Mouse (Mus musculus) hindbrain, postnatal 0 days (tissue): ENCODE data around the gene Cmip. TPM values are rescaled to one million over a fixed set of nuclear protein-coding genes. Genes with fewer than 3 reads are reported as not detected.
A peak's percentile ranks its signal among the peaks of the same experiment; 100 is the strongest.

Experiments
- ATAC-seq: fragments of 200-750 bp; cut with Nextera tagmentation; 2 replicates; pipeline ENCODE4 v1.8.0; 2017; ENCODE audit warnings: mild to moderate bottlenecking, moderate TSS enrichment, moderate library complexity
- DNase-seq: peaks from one replicate; pipeline ENCODE4 v3.0.0-alpha.2; 2015; ENCODE audit warnings: low spot score
- H3K27ac ChIP-seq: fragments of 300-500 bp; sonication (generic); 2 replicates; pipeline ENCODE4 v1.5.1; 2014; ENCODE audit warnings: mild to moderate bottlenecking
- H3K27me3 ChIP-seq: fragments of 300-500 bp; sonication (generic); 2 replicates; pipeline ENCODE4 v1.6.1; 2014; ENCODE audit warnings: low read length, mixed read lengths; ENCODE audit not compliant: insufficient read depth
- H3K36me3 ChIP-seq: fragments of 300-500 bp; sonication (generic); 2 replicates; pipeline ENCODE4 v1.6.1; 2014; ENCODE audit warnings: low read length, mixed read lengths; ENCODE audit not compliant: insufficient read depth
- H3K4me1 ChIP-seq: fragments of 300-500 bp; sonication (generic); 2 replicates; pipeline ENCODE4 v1.6.1; 2014; ENCODE audit warnings: antibody characterized with exemption, low read length, mixed read lengths; ENCODE audit not compliant: insufficient read depth
- H3K4me2 ChIP-seq: fragments of 300-500 bp; sonication (generic); 2 replicates; pipeline ENCODE4 v1.6.1; 2014; ENCODE audit warnings: low read depth, mild to moderate bottlenecking, low read length, moderate library complexity, mixed read lengths
- H3K4me3 ChIP-seq: fragments of 300-500 bp; sonication (generic); 2 replicates; pipeline ENCODE4 v1.5.1; 2014; ENCODE audit warnings: low read length
- H3K9ac ChIP-seq: fragments of 300-500 bp; sonication (generic); replicated peaks from 2 replicates; pipeline ENCODE4 v1.6.1; 2014; ENCODE audit warnings: mild to moderate bottlenecking, low read length, moderate library complexity, mixed read lengths
- H3K9me3 ChIP-seq: fragments of 300-500 bp; sonication (generic); 2 replicates; pipeline ENCODE4 v1.6.1; 2016; ENCODE audit warnings: low read length, mixed read lengths
- CTCF ChIP-seq: IDR thresholded peaks from 2 replicates; pipeline ENCODE4 v1.5.1; 2016; ENCODE audit warnings: antibody characterized with exemption, control low read depth, low read depth
- WGBS: fragments of 180-500 bp; shearing (Covaris S2); extraction: QIAGEN DNeasy Blood & Tissue Kit; methylation state at CpG from one replicate; pipeline ENCODE4 v1.1.7; 2014; 5-methylcytosine and 5-hydroxymethylcytosine counted together
- polyA plus RNA-seq: library from polyadenylated mRNA; unstranded; fragments of >200 nt; fragmentation: Nextera tagmentation; extraction: Ambion mirVana; gene quantifications from 2 replicates; pipeline ENCODE4 v1.2.1, GENCODE M21; 2015
- total RNA-seq: library from RNA; depleted of rRNA; stranded (reverse); fragments of >200 nt; gene quantifications from 2 replicates; pipeline ENCODE4 v1.2.3, GENCODE M21; 2014

Cmip gene
- total and polyA plus RNA-seq, 2 experiments from 2014 or later = 163 to 230 TPM

DNA sequence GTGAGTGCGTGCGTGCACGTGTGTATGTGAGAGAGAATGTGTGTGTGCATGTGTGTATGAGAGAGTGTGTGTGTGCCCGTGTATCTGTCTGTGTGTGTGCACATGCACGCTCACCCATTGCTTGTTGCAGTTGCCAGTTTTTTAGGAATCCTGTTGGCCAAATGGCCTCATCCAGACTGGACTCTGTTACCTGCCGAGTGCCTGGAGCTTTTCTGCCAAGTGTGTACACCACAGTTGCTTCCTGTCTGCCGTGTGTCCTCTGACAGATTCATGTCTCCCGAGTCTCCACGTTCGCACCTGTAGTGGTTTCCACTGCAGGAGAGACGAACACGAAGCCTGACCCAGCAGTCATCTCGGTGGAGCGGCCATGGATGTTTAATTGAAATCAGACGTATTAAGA, 64.4 kb downstream of the Cmip start:
- H3K4me3 ChIP-seq = no peak overlapping the region
- no peaks in the 10 kb centered on the region for H3K36me3 ChIP-seq
- no peak overlapping the region for H3K4me2 ChIP-seq
- no peak for DNase-seq
- ATAC-seq = no peak
- peaks cover 27% of the 10 kb centered on the region for H3K4me1 ChIP-seq
- no peaks in the 10 kb centered on the region for H3K27me3 ChIP-seq
- 61% methylated on average over 15 of the region's 15 CpGs for WGBS
- H3K9ac ChIP-seq = no peak overlapping the region
- no peak for TF ChIP-seq CTCF
- H3K9me3 ChIP-seq = no peaks in the 10 kb centered on the region
- H3K27ac ChIP-seq = peak overlapping the region; percentile 71

- H3K36me3 ChIP-seq = no peaks in the 10 kb centered on the region
- H3K4me1 ChIP-seq = peaks cover 28% of the 10 kb centered on the region
- no peaks in the 10 kb centered on the region for H3K27me3 ChIP-seq
- ATAC-seq (peak; percentile 83), DNase-seq (peak; percentile 89)
- 7% methylated on average over 6 of the region's 6 CpGs for WGBS
- H3K4me2 ChIP-seq = peak overlapping the region; percentile 26
- no peak for TF ChIP-seq CTCF
- no peaks in the 10 kb centered on the region for H3K9me3 ChIP-seq
- no peak overlapping the region for H3K9ac ChIP-seq
- H3K4me3 ChIP-seq = no peak overlapping the region
- peak overlapping the region; percentile 71 for H3K27ac ChIP-seq
Observed at GRCm38 (mm10) chr8:117322021-117322420, 65.2 kb downstream of the Cmip start.

GRCm38 (mm10) chr8:117322715-117323310, 65.9 kb downstream of the Cmip start:
- H3K4me3 ChIP-seq = no peak overlapping the region
- H3K9me3 ChIP-seq = no peaks in the 10 kb centered on the region
- no peaks in the 10 kb centered on the region for H3K27me3 ChIP-seq
- no peak for TF ChIP-seq CTCF
- H3K36me3 ChIP-seq = no peaks in the 10 kb centered on the region
- H3K27ac ChIP-seq = peak overlapping the region; percentile 71
- H3K4me2 ChIP-seq = peak overlapping the region; percentile 26; the same call in 1 of the 2 replicates
- DNase-seq (no peak), ATAC-seq (peak; percentile 28)
- H3K9ac ChIP-seq = peak overlapping the region; percentile 23; the same call in 1 of the 2 replicates
- 35% methylated on average over 8 of the region's 8 CpGs for WGBS
- peaks cover 32% of the 10 kb centered on the region for H3K4me1 ChIP-seq

GRCm38 (mm10) chr8:117324821-117325220, 68.0 kb downstream of the Cmip start:
- Histone ChIP-seq H3K4me3 (no peak overlapping the region), H3K4me2 (no peak overlapping the region), H3K27ac (no peak overlapping the region), H3K9me3 (no peaks in the 10 kb centered on the region), H3K36me3 (no peaks in the 10 kb centered on the region), H3K27me3 (no peaks in the 10 kb centered on the region), H3K9ac (no peak overlapping the region), H3K4me1 (peaks cover 30% of the 10 kb centered on the region)
- 75% methylated on average over 9 of the region's 9 CpGs for WGBS
- no peak for TF ChIP-seq CTCF
- ATAC-seq = no peak
- DNase-seq = no peak

GRCm38 (mm10) chr8:117326735-117327134, 69.9 kb downstream of the Cmip start:
- Histone ChIP-seq H3K27ac (no peak overlapping the region), H3K4me2 (no peak overlapping the region), H3K9ac (no peak overlapping the region), H3K36me3 (no peaks in the 10 kb centered on the region), H3K9me3 (no peaks in the 10 kb centered on the region), H3K27me3 (no peaks in the 10 kb centered on the region), H3K4me3 (no peak overlapping the region), H3K4me1 (peaks cover 26% of the 10 kb centered on the region)
- no peak for TF ChIP-seq CTCF
- 87% methylated on average over 5 of the region's 5 CpGs for WGBS
- DNase-seq (no peak), ATAC-seq (no peak)

DNA sequence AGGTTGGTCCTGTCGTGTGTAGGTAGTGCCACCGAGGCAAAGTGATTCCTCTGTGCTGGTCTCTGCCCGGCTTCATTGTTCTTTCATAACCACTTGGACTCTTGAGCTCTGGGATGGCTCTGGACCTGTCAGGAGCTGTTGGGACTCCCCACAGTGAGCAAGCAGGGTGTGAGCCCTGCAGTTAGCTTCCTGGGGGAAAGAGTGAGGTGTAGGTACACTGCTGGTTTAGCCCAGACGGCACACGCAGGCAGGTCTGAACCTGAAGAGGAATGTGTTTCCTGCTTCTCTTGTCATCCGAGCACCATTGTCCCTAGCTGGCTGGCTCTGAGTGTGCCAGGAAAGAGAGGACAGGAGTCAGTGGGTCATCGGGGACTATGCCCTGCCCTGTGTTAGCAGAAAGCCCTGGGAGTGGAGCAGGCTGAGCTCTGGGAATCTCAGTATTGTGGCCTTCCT, 70.5 kb downstream of the Cmip start:
- ATAC-seq = no peak
- Histone ChIP-seq H3K4me3 (no peak overlapping the region), H3K9ac (no peak overlapping the region), H3K4me2 (no peak overlapping the region), H3K36me3 (no peaks in the 10 kb centered on the region), H3K27ac (peak overlapping the region; percentile 58), H3K4me1 (peaks cover 22% of the 10 kb centered on the region), H3K9me3 (no peaks in the 10 kb centered on the region), H3K27me3 (no peaks in the 10 kb centered on the region)
- DNase-seq = no peak
- 34% methylated on average over 7 of the region's 7 CpGs for WGBS
- TF ChIP-seq CTCF = no peak

GRCm38 (mm10) chr8:117328758-117329157, 71.9 kb downstream of the Cmip start:
- Histone ChIP-seq H3K9me3 (no peaks in the 10 kb centered on the region), H3K36me3 (no peaks in the 10 kb centered on the region), H3K4me2 (no peak overlapping the region), H3K27ac (peak overlapping the region; percentile 3; the same call in 1 of the 2 replicates), H3K27me3 (no peaks in the 10 kb centered on the region), H3K4me3 (no peak overlapping the region), H3K9ac (no peak overlapping the region), H3K4me1 (peaks cover 22% of the 10 kb centered on the region)
- no peak for TF ChIP-seq CTCF
- ATAC-seq (no peak), DNase-seq (no peak)
- 60% methylated on average over 9 of the region's 9 CpGs for WGBS
